Mouse (Mus musculus) embryonic facial prominence, embryonic 15.5 days (tissue): ENCODE data around the gene Cxcr1. TPM values are rescaled to one million over a fixed set of nuclear protein-coding genes. Genes with fewer than 3 reads are reported as not detected.

Experiments
- ATAC-seq: fragments of 200-750 bp; cut with Nextera tagmentation; 2 replicates; pipeline ENCODE4 v1.8.0; 2017; ENCODE audit warnings: low read depth, moderate TSS enrichment; ENCODE audit not compliant: insufficient number of reproducible peaks, low FRiP score, low TSS enrichment
- H3K27ac ChIP-seq: fragments of 300-500 bp; sonication (generic); replicated peaks from 2 replicates; pipeline ENCODE4 v1.5.1; 2015; ENCODE audit warnings: mild to moderate bottlenecking, inconsistent platforms
- H3K27me3 ChIP-seq: fragments of 300-500 bp; sonication (generic); 2 replicates; pipeline ENCODE4 v1.6.1; 2015; ENCODE audit warnings: inconsistent platforms
- H3K36me3 ChIP-seq: fragments of 300-500 bp; sonication (generic); 2 replicates; pipeline ENCODE4 v1.6.1; 2015; ENCODE audit warnings: mild to moderate bottlenecking, inconsistent platforms
- H3K4me1 ChIP-seq: fragments of 300-500 bp; sonication (generic); 2 replicates; pipeline ENCODE4 v1.6.1; 2015; ENCODE audit warnings: inconsistent platforms
- H3K4me2 ChIP-seq: fragments of 300-500 bp; sonication (generic); replicated peaks from 2 replicates; pipeline ENCODE4 v1.6.1; 2015; ENCODE audit warnings: mild to moderate bottlenecking, inconsistent platforms
- H3K4me3 ChIP-seq: fragments of 300-500 bp; sonication (generic); replicated peaks from 2 replicates; pipeline ENCODE4 v1.5.1; 2015; ENCODE audit warnings: mild to moderate bottlenecking, inconsistent platforms
- H3K9ac ChIP-seq: fragments of 300-500 bp; sonication (generic); 2 replicates; pipeline ENCODE4 v1.6.1; 2015; ENCODE audit warnings: inconsistent platforms
- H3K9me3 ChIP-seq: fragments of 300-500 bp; sonication (generic); replicated peaks from 2 replicates; pipeline ENCODE4 v1.6.1; 2016; ENCODE audit warnings: inconsistent platforms
- WGBS: fragments of 180-500 bp; shearing (Covaris S2); methylation state at CpG from one replicate; pipeline ENCODE4 v1.1.7; 2015; 5-methylcytosine and 5-hydroxymethylcytosine counted together
- polyA plus RNA-seq: library from polyadenylated mRNA; unstranded; fragments of >200 nt; fragmentation: Nextera tagmentation; extraction: Ambion mirVana; gene quantifications from 2 replicates; pipeline ENCODE4 v1.2.1, GENCODE M21; 2015

The Cxcr1 gene
- polyA plus RNA-seq, 1 experiment from 2014 or later: not detected

DNA sequence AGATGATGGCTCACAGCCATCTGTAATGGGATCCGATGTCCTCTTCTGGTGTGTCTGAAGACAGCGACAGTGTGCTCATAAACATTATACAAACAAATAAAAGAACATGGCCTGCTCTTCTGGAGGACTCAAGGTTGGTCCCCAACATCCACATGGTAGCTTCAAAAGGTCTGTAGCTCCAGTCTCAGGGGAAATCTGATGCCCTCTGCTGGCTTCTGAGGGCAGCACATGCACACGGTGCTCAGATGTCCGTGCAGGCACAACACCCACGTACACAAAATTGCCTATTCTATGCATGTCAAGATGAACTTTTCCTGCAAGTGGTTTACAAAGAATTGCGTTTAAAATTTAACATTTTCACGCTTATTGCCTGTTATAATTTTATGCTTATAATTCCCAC is 1.5 kb upstream of the Cxcr1 start:
- 37% methylated on average over 7 of the region's 7 CpGs for WGBS
- Histone ChIP-seq H3K4me3 (no peak overlapping the region), H3K9ac (no peak overlapping the region), H3K4me1 (peaks cover 9% of the 10 kb centered on the region), H3K27ac (no peak overlapping the region), H3K4me2 (no peak overlapping the region), H3K36me3 (no peaks in the 10 kb centered on the region), H3K27me3 (no peaks in the 10 kb centered on the region), H3K9me3 (no peaks in the 10 kb centered on the region)
- ATAC-seq: no peak

DNA sequence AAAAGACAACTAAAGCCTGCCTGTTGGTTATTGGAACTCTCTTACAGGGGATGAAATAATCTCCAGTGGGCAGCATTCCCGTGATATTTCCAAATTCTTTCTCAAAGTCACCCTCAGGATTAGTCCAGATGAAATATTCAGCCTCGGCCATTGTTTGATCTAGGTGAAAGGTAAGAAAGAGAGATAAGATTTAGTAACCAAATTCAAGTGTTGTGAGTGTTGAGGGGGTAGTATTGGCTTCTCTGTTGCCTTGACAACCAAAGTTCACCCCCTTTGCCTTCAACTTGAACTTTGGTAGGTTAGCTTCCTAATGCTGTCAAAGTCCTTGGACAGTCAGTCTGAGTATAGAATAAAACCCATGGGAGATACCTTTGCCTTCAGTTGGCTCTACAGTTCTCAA is 1.7 kb downstream of the Cxcr1 start:
- Histone ChIP-seq H3K4me3 (no peak overlapping the region), H3K9ac (no peak overlapping the region)
- WGBS: 81% methylated on average over 2 of the region's 2 CpGs

DNA sequence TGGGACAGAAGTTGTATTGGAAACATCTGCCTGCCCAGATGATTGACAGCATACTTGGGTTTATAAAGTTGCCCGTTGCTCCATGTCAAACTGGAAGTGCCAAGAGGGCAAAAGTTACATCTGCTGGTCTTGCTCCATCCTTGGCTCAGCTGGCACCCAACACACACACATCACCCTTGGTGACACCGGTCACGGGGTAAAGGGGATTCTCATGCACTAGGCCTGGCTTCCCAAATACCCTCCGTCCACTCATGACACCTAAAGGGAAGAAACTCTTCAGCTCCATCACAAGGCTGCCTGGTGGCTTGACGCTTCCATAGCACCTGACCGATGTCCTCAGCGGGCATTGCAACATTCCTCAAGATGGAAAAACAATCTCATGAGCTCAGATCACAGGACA is 4.0 kb downstream of the Cxcr1 start:
- WGBS: 85% methylated on average over 7 of the region's 7 CpGs
- H3K27me3 ChIP-seq: no peaks in the 10 kb centered on the region
- no peaks in the 10 kb centered on the region for H3K4me1 ChIP-seq
- no peak for ATAC-seq
- H3K9ac ChIP-seq: no peak overlapping the region
- H3K9me3 ChIP-seq: no peaks in the 10 kb centered on the region
- no peak overlapping the region for H3K27ac ChIP-seq
- no peaks in the 10 kb centered on the region for H3K36me3 ChIP-seq
- no peak overlapping the region for H3K4me2 ChIP-seq
- no peak overlapping the region for H3K4me3 ChIP-seq

More for the DNA sequence above, 1.7 kb downstream of the Cxcr1 start:
- Histone ChIP-seq H3K27ac (no peak overlapping the region), H3K36me3 (no peaks in the 10 kb centered on the region), H3K9me3 (no peaks in the 10 kb centered on the region), H3K4me1 (peaks cover 9% of the 10 kb centered on the region), H3K27me3 (no peaks in the 10 kb centered on the region), H3K4me2 (no peak overlapping the region)
- no peak for ATAC-seq

DNA sequence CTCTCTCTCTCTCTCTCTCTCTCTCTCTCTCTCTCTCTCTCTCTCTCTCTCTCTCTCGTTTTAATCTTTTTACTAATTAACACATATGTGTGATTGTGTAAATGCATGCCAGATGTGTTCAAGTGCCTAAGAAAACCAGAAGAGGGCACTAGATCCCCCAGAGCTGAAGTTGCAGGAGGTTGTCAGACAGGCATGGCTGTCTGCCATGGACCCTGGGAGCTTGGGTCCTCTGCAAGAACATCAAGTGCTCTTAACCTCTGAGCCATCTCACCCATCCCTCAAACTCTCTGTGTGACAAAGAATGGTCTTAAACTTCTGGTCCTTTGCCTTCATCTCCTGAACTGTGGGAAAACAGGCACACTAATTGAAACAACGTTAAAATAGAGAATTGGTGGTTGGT is 11.4 kb downstream of the Cxcr1 start:
- Histone ChIP-seq H3K36me3 (no peaks in the 10 kb centered on the region), H3K9me3 (no peaks in the 10 kb centered on the region), H3K9ac (no peak overlapping the region), H3K27me3 (no peaks in the 10 kb centered on the region), H3K27ac (no peak overlapping the region), H3K4me1 (peaks cover 9% of the 10 kb centered on the region; the same call in 1 of the 2 replicates), H3K4me3 (no peak overlapping the region), H3K4me2 (no peak overlapping the region)
- 53% methylated on average over 2 of the region's 2 CpGs for WGBS
- ATAC-seq: no peak

DNA sequence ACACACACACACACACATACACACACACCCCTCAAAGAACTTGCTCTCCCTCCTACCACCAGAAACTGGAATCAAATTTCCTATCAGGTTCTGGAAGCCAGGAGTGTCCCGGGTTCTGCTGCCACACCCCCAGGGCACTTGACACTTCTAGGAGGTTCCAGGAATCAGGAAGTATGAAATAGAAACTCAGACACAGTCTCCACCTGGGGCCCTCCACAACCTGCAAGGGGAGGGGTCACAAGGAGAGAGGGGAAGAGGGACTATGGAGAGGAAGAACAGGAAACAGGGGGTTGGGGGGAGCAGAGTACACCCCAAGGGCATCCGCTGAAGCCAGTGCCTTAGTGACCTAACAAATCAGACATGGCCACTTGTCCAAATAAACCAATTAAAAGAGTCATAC is 13.0 kb downstream of the Cxcr1 start:
- Histone ChIP-seq H3K27ac (no peak overlapping the region), H3K4me3 (no peak overlapping the region), H3K4me2 (no peak overlapping the region), H3K4me1 (peaks cover 9% of the 10 kb centered on the region; the same call in 1 of the 2 replicates), H3K9ac (no peak overlapping the region), H3K27me3 (no peaks in the 10 kb centered on the region), H3K36me3 (no peaks in the 10 kb centered on the region), H3K9me3 (no peaks in the 10 kb centered on the region)
- 43% methylated on average over 2 of the region's 2 CpGs for WGBS
- ATAC-seq: no peak

DNA sequence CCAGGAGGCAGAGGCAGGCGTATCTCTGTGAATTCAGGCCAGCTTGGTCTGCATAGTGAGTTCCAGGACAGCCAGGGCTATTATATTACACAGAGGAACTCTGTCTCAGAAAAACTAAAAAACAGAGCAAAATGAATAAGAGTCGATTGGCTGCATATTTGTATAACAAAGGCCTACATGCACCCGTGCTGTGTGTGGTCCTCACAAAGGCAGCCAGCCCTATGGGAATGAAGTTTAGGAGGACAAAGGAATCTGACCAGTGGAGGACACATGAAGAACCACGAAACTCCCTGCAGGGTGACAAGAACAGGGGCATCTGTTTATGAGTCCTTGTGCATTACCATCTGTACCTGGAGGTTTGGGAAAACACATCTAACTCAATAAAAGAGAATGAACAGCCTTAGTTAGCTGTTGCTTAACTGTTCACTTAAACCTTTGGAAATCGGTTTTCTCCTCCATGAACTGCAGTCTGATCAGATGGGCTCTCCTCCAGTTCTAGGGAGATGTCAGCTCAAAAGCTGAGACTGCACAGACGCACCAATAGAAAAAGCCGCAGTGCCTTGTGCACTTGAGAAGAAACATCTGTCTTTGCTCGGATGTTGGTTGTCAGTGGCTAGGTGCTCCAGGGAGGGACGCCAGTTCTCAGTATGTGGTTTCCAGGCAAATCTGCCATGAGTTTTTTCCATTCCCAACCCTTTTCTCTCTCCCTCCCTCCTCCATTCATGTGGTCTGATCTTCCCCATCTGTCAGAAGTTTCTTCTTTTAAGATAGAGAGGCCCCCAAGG is 14.6 kb downstream of the Cxcr1 start:
- no peaks in the 10 kb centered on the region for H3K36me3 ChIP-seq
- WGBS: 37% methylated on average over 9 of the region's 9 CpGs
- no peak overlapping the region for H3K4me2 ChIP-seq
- H3K4me1 ChIP-seq: peaks cover 9% of the 10 kb centered on the region; the same call in 1 of the 2 replicates
- no peaks in the 10 kb centered on the region for H3K27me3 ChIP-seq
- H3K27ac ChIP-seq: no peak overlapping the region
- H3K9ac ChIP-seq: no peak overlapping the region
- no peak overlapping the region for H3K4me3 ChIP-seq
- H3K9me3 ChIP-seq: no peaks in the 10 kb centered on the region
- ATAC-seq: peak; percentile 65; the same call in 1 of the 2 replicates

GRCm38 (mm10) chr1:74178618-74179017 is 15.8 kb downstream of the Cxcr1 start:
- H3K4me2 ChIP-seq: no peak overlapping the region

DNA sequence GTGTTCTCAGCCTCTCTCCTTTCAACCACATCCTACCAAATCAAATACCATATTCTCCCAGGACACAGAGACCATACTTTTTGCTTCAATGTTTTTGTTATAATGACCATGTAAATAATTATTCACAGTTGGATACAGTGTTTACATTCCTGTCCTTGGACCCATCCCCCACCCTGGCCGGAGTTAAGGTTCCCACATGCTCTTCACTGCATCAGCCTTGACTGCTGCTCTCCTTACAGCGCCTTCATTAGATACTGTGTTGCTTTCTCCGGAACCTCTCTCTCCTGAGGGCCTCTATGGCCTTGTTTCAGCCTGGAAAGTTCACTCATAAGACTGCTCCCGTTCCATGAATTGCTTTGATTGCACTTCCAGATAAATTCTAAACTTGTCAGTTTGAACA is 18.7 kb downstream of the Cxcr1 start:
- ATAC-seq: no peak
- Histone ChIP-seq H3K9ac (no peak overlapping the region), H3K27me3 (no peaks in the 10 kb centered on the region), H3K36me3 (no peaks in the 10 kb centered on the region), H3K4me2 (no peak overlapping the region), H3K27ac (no peak overlapping the region), H3K4me1 (peaks cover 8% of the 10 kb centered on the region; the same call in 1 of the 2 replicates), H3K4me3 (no peak overlapping the region), H3K9me3 (no peaks in the 10 kb centered on the region)
- WGBS: 65% methylated on average over 4 of the region's 4 CpGs

More at GRCm38 (mm10) chr1:74178618-74179017, 15.8 kb downstream of the Cxcr1 start:
- no peak overlapping the region for H3K4me3 ChIP-seq
- no peak overlapping the region for H3K9ac ChIP-seq
- no peaks in the 10 kb centered on the region for H3K36me3 ChIP-seq
- H3K27ac ChIP-seq: no peak overlapping the region
- WGBS: 78% methylated on average over 3 of the region's 3 CpGs
- ATAC-seq: no peak
- H3K4me1 ChIP-seq: peaks cover 9% of the 10 kb centered on the region; the same call in 1 of the 2 replicates
- no peaks in the 10 kb centered on the region for H3K9me3 ChIP-seq
- no peaks in the 10 kb centered on the region for H3K27me3 ChIP-seq

GRCm38 (mm10) chr1:74172722-74173121 is 21.7 kb downstream of the Cxcr1 start:
- no peak overlapping the region for H3K4me3 ChIP-seq
- ATAC-seq: no peak
- no peak overlapping the region for H3K4me2 ChIP-seq
- H3K36me3 ChIP-seq: no peaks in the 10 kb centered on the region
- 62% methylated on average over 3 of the region's 3 CpGs for WGBS
- no peaks in the 10 kb centered on the region for H3K9me3 ChIP-seq
- no peak overlapping the region for H3K9ac ChIP-seq
- no peaks in the 10 kb centered on the region for H3K4me1 ChIP-seq
- H3K27me3 ChIP-seq: no peaks in the 10 kb centered on the region
- H3K27ac ChIP-seq: no peak overlapping the region

DNA sequence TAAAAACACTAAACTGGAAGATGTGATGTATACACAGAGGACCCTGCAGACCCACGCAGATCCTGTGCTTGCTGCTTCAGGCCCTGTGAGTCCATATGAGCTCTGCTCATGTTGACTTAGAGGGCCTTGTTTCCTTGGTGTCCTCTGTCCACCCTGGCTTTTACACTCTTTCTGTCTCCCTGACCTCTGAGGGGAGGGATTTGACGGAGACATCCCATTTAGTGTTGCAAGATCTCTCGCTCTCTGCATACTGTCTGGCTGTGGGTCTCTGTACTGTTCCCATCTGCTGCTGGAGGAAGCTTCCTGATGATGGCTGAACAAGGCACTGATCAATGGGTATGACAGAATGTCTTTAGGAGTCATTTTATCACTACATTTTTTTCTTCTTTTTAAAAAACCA is 24.7 kb downstream of the Cxcr1 start:
- no peaks in the 10 kb centered on the region for H3K36me3 ChIP-seq
- no peak overlapping the region for H3K4me3 ChIP-seq
- no peaks in the 10 kb centered on the region for H3K4me1 ChIP-seq
- H3K9me3 ChIP-seq: no peaks in the 10 kb centered on the region
- no peak overlapping the region for H3K4me2 ChIP-seq
- H3K9ac ChIP-seq: no peak overlapping the region
- no peaks in the 10 kb centered on the region for H3K27me3 ChIP-seq
- no peak for ATAC-seq
- no peak overlapping the region for H3K27ac ChIP-seq
- WGBS: 92% methylated on average over 3 of the region's 3 CpGs

- ATAC-seq: no peak
- no peaks in the 10 kb centered on the region for H3K4me1 ChIP-seq
- no peak overlapping the region for H3K9ac ChIP-seq
- no peak overlapping the region for H3K27ac ChIP-seq
- no peaks in the 10 kb centered on the region for H3K36me3 ChIP-seq
- H3K9me3 ChIP-seq: no peaks in the 10 kb centered on the region
- WGBS: 82% methylated on average over 5 of the region's 5 CpGs
- H3K27me3 ChIP-seq: no peaks in the 10 kb centered on the region
- H3K4me2 ChIP-seq: no peak overlapping the region
- no peak overlapping the region for H3K4me3 ChIP-seq
Measured at GRCm38 (mm10) chr1:74167136-74167535, 27.3 kb downstream of the Cxcr1 start.

- no peak overlapping the region for H3K4me2 ChIP-seq
- 83% methylated on average over 2 of the region's 2 CpGs for WGBS
- no peaks in the 10 kb centered on the region for H3K9me3 ChIP-seq
- 0 out of 2 replicates have a peak, but pooled peaks cover 5% of the 10 kb centered on the region for H3K4me1 ChIP-seq
- H3K36me3 ChIP-seq: no peaks in the 10 kb centered on the region
- H3K9ac ChIP-seq: no peak overlapping the region
- H3K27me3 ChIP-seq: no peaks in the 10 kb centered on the region
- no peak overlapping the region for H3K27ac ChIP-seq
- H3K4me3 ChIP-seq: no peak overlapping the region
- no peak for ATAC-seq
Measured at GRCm38 (mm10) chr1:74160036-74160435, 34.4 kb downstream of the Cxcr1 start.
